Mouse (Mus musculus) G1E (cell line): ENCODE measurements around the gene Anp32b. TPM values are rescaled to one million over a fixed set of nuclear protein-coding genes. Genes with fewer than 3 reads are reported as not detected.

Experiments used
- ATAC-seq: 2 replicates; pipeline ENCODE4 v1.8.0; 2016; ENCODE audit warnings: mild to moderate bottlenecking; ENCODE audit not compliant: insufficient number of reproducible peaks, poor library complexity, low FRiP score, severe bottlenecking; ENCODE audit errors: extremely low read depth
- DNase-seq: peaks from one replicate; pipeline ENCODE4 v3.0.0; 2012; ENCODE audit warnings: low spot score
- H3K27me3 ChIP-seq: 2 replicates; pipeline ENCODE4 v1.6.1; 2012; ENCODE audit warnings: mild to moderate bottlenecking, low read length, inconsistent platforms; ENCODE audit not compliant: insufficient read depth
- H3K36me3 ChIP-seq: replicated peaks from 2 replicates; pipeline ENCODE3; 2012; ENCODE audit warnings: mild to moderate bottlenecking, inconsistent platforms
- H3K4me1 ChIP-seq: 2 replicates; pipeline ENCODE4 v1.6.1; 2012; ENCODE audit warnings: low read depth, low read length, inconsistent platforms, mixed read lengths; ENCODE audit not compliant: insufficient read depth
- H3K4me3 ChIP-seq: 2 replicates; pipeline ENCODE4 v1.5.1; 2012; ENCODE audit warnings: low read depth, mild to moderate bottlenecking, inconsistent platforms, low read length, moderate library complexity, mixed read lengths
- H3K9me3 ChIP-seq: replicated peaks from 2 replicates; pipeline ENCODE4 v1.6.1; 2012; ENCODE audit warnings: inconsistent platforms
- CTCF ChIP-seq: IDR thresholded peaks from 2 replicates; pipeline ENCODE4 v1.5.1; 2012; ENCODE audit warnings: low read depth, low read length, inconsistent platforms, mixed read lengths
- GATA1 ChIP-seq: IDR thresholded peaks from 2 replicates; pipeline ENCODE4 v1.6.1; 2012; ENCODE audit warnings: borderline replicate concordance, low read length, inconsistent platforms, mixed read lengths
- GATA2 ChIP-seq: IDR thresholded peaks from 2 replicates; pipeline ENCODE4 v1.6.1; 2012; ENCODE audit warnings: low read depth, low read length, inconsistent platforms, borderline replicate concordance
- POLR2AphosphoS5 ChIP-seq: IDR thresholded peaks from 2 replicates; pipeline ENCODE4 v1.6.1; 2012; ENCODE audit warnings: low read depth, low read length, inconsistent platforms; ENCODE audit not compliant: insufficient replicate concordance
- TAL1 ChIP-seq: conservative IDR thresholded peaks from 2 replicates; pipeline ENCODE4 v1.6.1; 2012; ENCODE audit warnings: low read depth, low read length, inconsistent platforms, mixed read lengths
- polyA plus RNA-seq: library from polyadenylated mRNA; stranded (reverse); fragments of >175 nt; gene quantifications from 2 replicates; pipeline ENCODE4 v1.2.3, GENCODE M21; 2012
- total RNA-seq, 2 experiments: library from RNA; stranded (forward) in 1 of 2; stranded (reverse) in 1 of 2; fragments of 200-1000 nt in 1 of 2; fragments of >200 nt in 1 of 2; fragmentation: Nextera tagmentation in 1 of 2; gene quantifications; 2 replicates each; pipeline ENCODE4 v1.2.3; 2014 to 2017

The Anp32b gene
- total and polyA plus RNA-seq, 3 experiments, result 40.8 to 900 (median 728) TPM

- Histone ChIP-seq H3K36me3 (peaks cover 96% of the 10 kb centered on the region), H3K9me3 (no peaks in the 10 kb centered on the region), H3K4me1 (peaks cover 48% of the 10 kb centered on the region), H3K27me3 (no peaks in the 10 kb centered on the region), H3K4me3 (no peak overlapping the region)
- peak; percentile 71; the same call in 1 of the 2 replicates for TF ChIP-seq CTCF
- no peak for TF ChIP-seq POLR2AphosphoS5
- TF ChIP-seq GATA1, result no peak
- no peak for TF ChIP-seq GATA2
- no peak for TF ChIP-seq TAL1
- ATAC-seq (no peak), DNase-seq (no peak)
Observed at GRCm38 (mm10) chr4:46498976-46499375, 48.3 kb downstream of the Anp32b start.

- TF ChIP-seq POLR2AphosphoS5 (no peak), TAL1 (no peak), GATA1 (no peak), GATA2 (no peak), CTCF (no peak)
Observed at GRCm38 (mm10) chr4:46502606-46503502, 52.2 kb downstream of the Anp32b start.

GRCm38 (mm10) chr4:46503881-46504280, 53.2 kb downstream of the Anp32b start:
- Histone ChIP-seq H3K27me3 (no peaks in the 10 kb centered on the region), H3K9me3 (no peaks in the 10 kb centered on the region), H3K4me3 (peak overlapping the region; percentile 27; the same call in 1 of the 2 replicates), H3K36me3 (peaks cover 80% of the 10 kb centered on the region), H3K4me1 (peaks cover 75% of the 10 kb centered on the region)
- TF ChIP-seq POLR2AphosphoS5 (no peak), GATA2 (no peak), CTCF (no peak), GATA1 (no peak), TAL1 (peak; percentile 56)
- peak; percentile 47 for DNase-seq
- ATAC-seq, result peak; percentile 71

More at GRCm38 (mm10) chr4:46502606-46503502, 52.2 kb downstream of the Anp32b start:
- H3K27me3 ChIP-seq, result no peaks in the 10 kb centered on the region
- H3K9me3 ChIP-seq, result no peaks in the 10 kb centered on the region
- DNase-seq, result no peak
- ATAC-seq, result no peak
- peaks cover 79% of the 10 kb centered on the region for H3K4me1 ChIP-seq
- H3K4me3 ChIP-seq, result no peak overlapping the region; the same call in 1 of the 2 replicates
- H3K36me3 ChIP-seq, result peaks cover 88% of the 10 kb centered on the region

- peaks cover 73% of the 10 kb centered on the region for H3K4me1 ChIP-seq
- ATAC-seq, result no peak
Observed at GRCm38 (mm10) chr4:46505361-46506057, 54.8 kb downstream of the Anp32b start.

GRCm38 (mm10) chr4:46506801-46507610, 56.3 kb downstream of the Anp32b start:
- H3K4me3 ChIP-seq, result peak overlapping the region; percentile 85
- peak; percentile 74 for ATAC-seq
- peak; percentile 85 for DNase-seq
- H3K9me3 ChIP-seq, result no peaks in the 10 kb centered on the region
- peaks cover 65% of the 10 kb centered on the region for H3K4me1 ChIP-seq
- H3K27me3 ChIP-seq, result no peaks in the 10 kb centered on the region
- no peak for TF ChIP-seq GATA1
- TF ChIP-seq GATA2, result no peak
- no peak; the same call in 1 of the 2 replicates for TF ChIP-seq TAL1
- TF ChIP-seq CTCF, result no peak
- no peak for TF ChIP-seq POLR2AphosphoS5
- peaks cover 60% of the 10 kb centered on the region for H3K36me3 ChIP-seq

More at GRCm38 (mm10) chr4:46505361-46506057, 54.8 kb downstream of the Anp32b start:
- TF ChIP-seq CTCF (no peak), GATA1 (no peak), TAL1 (no peak), GATA2 (no peak), POLR2AphosphoS5 (no peak)
- no peak for DNase-seq
- no peak overlapping the region for H3K4me3 ChIP-seq
- no peaks in the 10 kb centered on the region for H3K9me3 ChIP-seq
- peaks cover 71% of the 10 kb centered on the region for H3K36me3 ChIP-seq
- H3K27me3 ChIP-seq, result no peaks in the 10 kb centered on the region
